Mouse (Mus musculus) left cerebral cortex, adult 9 months (tissue): Measurements from ENCODE around the gene Yjefn3.

Experiments used
- DNase-seq, 2 experiments: peaks; one replicate each; pipeline ENCODE4 v3.0.0; 2022; ENCODE audit warnings: low spot score in 2 of 2

The Yjefn3 gene

GRCm38 (mm10) chr8:69907106-69907505 lies 4.6 kb upstream of the Yjefn3 start:
- DNase-seq = no peak

- no peak for DNase-seq
Observed at GRCm38 (mm10) chr8:69906260-69906659, 3.7 kb upstream of the Yjefn3 start.

GRCm38 (mm10) chr8:69904096-69904495 lies 1.6 kb upstream of the Yjefn3 start:
- DNase-seq = no peak

GRCm38 (mm10) chr8:69903063-69903542 lies 591 bp upstream of the Yjefn3 start:
- DNase-seq = peak; percentile 99

- peak; percentile 90 to 98 for DNase-seq
Observed at GRCm38 (mm10) chr8:69901484-69902162, 889 bp downstream of the Yjefn3 start.

GRCm38 (mm10) chr8:69900895-69901451 lies 1.5 kb downstream of the Yjefn3 start:
- DNase-seq = no peak

- no peak for DNase-seq
Observed at GRCm38 (mm10) chr8:69899876-69900275, 2.6 kb downstream of the Yjefn3 start.

- DNase-seq = no peak
Observed at GRCm38 (mm10) chr8:69897857-69898256, 4.7 kb downstream of the Yjefn3 start.

GRCm38 (mm10) chr8:69895772-69896451 lies 6.6 kb downstream of the Yjefn3 start:
- no peak for DNase-seq

- DNase-seq = no peak
Observed at GRCm38 (mm10) chr8:69894836-69895332, 7.6 kb downstream of the Yjefn3 start.

GRCm38 (mm10) chr8:69893863-69894262 lies 8.6 kb downstream of the Yjefn3 start:
- DNase-seq = peak in 1 of 2 experiments; percentile 62

- DNase-seq = peak in 1 of 2 experiments; percentile 76
Observed at GRCm38 (mm10) chr8:69890813-69891241, 11.7 kb downstream of the Yjefn3 start.

GRCm38 (mm10) chr8:69888902-69889301 lies 13.6 kb downstream of the Yjefn3 start:
- DNase-seq = no peak

- DNase-seq = no peak
Observed at GRCm38 (mm10) chr8:69888244-69888866, 14.2 kb downstream of the Yjefn3 start.

GRCm38 (mm10) chr8:69887289-69888243 lies 14.9 kb downstream of the Yjefn3 start, which contains the start of gene Cilp2:
Gene Cilp2 (minus strand): TSS chr8:69887687.
- DNase-seq = no peak

GRCm38 (mm10) chr8:69884141-69884540 lies 18.4 kb downstream of the Yjefn3 start:
- no peak for DNase-seq

- DNase-seq = no peak
Observed at GRCm38 (mm10) chr8:69882833-69883600, 19.5 kb downstream of the Yjefn3 start.

- DNase-seq = no peak
Observed at GRCm38 (mm10) chr8:69882021-69882756, 20.3 kb downstream of the Yjefn3 start.

- DNase-seq = no peak
Observed at GRCm38 (mm10) chr8:69881261-69881865, 21.1 kb downstream of the Yjefn3 start.
